Mouse (Mus musculus): ENCODE measurements around the gene Pphln1. TPM values are rescaled to one million over a fixed set of nuclear protein-coding genes. Genes with fewer than 3 reads are reported as not detected.

Pphln1 gene
- polyA plus RNA-seq, 1 experiment from 2014 or later: 59.0 TPM

DNA sequence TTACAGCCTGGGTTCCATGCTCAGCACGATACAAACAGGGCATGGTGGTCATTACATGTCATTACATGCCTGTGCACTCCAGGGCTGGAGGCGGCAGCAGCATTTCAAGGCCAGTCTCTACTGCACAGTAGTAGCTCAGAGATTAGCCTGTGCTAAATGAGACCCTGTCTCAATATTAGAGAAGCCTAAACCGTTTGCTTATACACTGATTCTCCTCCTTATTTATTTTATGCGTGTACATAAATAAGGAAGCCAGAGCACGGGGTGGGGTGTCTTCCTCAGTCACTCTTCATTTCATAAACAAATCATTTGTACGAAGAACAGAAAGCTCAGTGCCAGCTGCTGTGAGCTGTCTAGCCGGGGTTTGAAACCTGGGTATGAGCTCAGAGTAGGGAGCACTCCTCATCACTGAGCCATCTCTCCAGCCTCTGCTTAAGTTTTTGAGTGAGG, 86.1 kb downstream of the Pphln1 start:
- 75% methylated on average over 7 of the region's 7 CpGs for WGBS
- H3K27ac ChIP-seq (replicated peaks; ENCODE audit: low read depth, low read length): no peak overlapping the region
- H3K4me3 ChIP-seq (ENCODE audit: low read depth, low read length): no peak overlapping the region
- no peaks in the 10 kb centered on the region for H3K4me1 ChIP-seq (ENCODE audit: control insufficient read depth, insufficient read depth, low read length)
- ATAC-seq (replicated peaks; ENCODE audit: insufficient number of reproducible peaks, low FRiP score, low TSS enrichment, low read depth): no peak
- no peaks in the 10 kb centered on the region for H3K27me3 ChIP-seq (ENCODE audit: control insufficient read depth, insufficient read depth, low read length)
- no peak overlapping the region for H3K4me2 ChIP-seq (ENCODE audit: low read depth, low read length)
- no peaks in the 10 kb centered on the region for H3K36me3 ChIP-seq (replicated peaks; ENCODE audit: control insufficient read depth, insufficient read depth, low read depth, low read length)
- no peak overlapping the region for H3K9ac ChIP-seq (replicated peaks; ENCODE audit: low read length)
- no peaks in the 10 kb centered on the region for H3K9me3 ChIP-seq (replicated peaks; ENCODE audit: control insufficient read depth, low read length)
- peak; percentile 20 for DNase-seq (ENCODE audit: low spot score)

DNA sequence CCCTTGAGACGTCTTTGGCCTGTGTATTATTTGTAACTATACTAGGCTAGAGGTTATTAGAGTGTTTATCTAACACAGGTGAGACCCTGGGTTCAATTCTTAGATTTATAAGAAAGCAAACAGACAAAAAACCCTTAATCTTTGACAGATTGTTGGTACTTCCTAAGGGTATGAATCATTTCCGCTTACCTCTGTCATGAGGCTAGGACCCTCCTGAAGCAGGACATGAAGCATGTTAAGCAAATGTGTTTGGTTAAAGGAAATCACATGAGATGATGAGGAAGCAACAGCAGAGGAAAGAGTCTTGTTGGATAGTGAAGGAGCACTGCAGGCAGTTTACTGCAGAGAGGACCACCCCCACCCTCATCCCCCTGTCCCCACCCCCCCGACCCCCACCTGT, 87.1 kb downstream of the Pphln1 start:
- ATAC-seq (replicated peaks; ENCODE audit: insufficient number of reproducible peaks, low FRiP score, low TSS enrichment, low read depth): no peak
- Histone ChIP-seq H3K27me3 (ENCODE audit: control insufficient read depth, insufficient read depth, low read length) (no peaks in the 10 kb centered on the region), H3K4me3 (ENCODE audit: low read depth, low read length) (no peak overlapping the region), H3K9ac (replicated peaks; ENCODE audit: low read length) (no peak overlapping the region), H3K27ac (replicated peaks; ENCODE audit: low read depth, low read length) (no peak overlapping the region), H3K4me1 (ENCODE audit: control insufficient read depth, insufficient read depth, low read length) (no peaks in the 10 kb centered on the region), H3K36me3 (replicated peaks; ENCODE audit: control insufficient read depth, insufficient read depth, low read depth, low read length) (no peaks in the 10 kb centered on the region), H3K4me2 (ENCODE audit: low read depth, low read length) (no peak overlapping the region), H3K9me3 (replicated peaks; ENCODE audit: control insufficient read depth, low read length) (no peaks in the 10 kb centered on the region)
- WGBS: 81% methylated on average over 2 of the region's 3 CpGs
- DNase-seq (ENCODE audit: low spot score): no peak

DNA sequence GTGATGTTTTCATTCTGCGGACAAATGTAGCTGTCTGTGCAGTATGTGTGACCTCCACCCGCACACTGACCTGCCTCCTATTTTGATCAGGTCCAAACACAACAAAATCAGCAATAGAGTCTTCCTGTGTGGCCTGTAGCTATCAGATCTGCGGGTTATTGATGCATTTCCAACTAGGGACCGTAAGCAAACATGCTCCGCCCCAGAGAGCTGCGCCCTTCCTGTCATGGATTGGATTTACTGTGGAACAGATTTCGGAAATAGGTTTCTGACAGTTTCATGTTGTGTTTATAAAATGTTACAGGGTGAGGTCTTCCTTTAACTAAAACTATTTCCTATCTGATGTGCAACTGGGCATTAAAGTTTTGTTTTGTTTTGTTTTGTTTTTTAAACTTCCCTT, 87.9 kb downstream of the Pphln1 start:
- Histone ChIP-seq H3K4me2 (ENCODE audit: low read depth, low read length) (no peak overlapping the region), H3K9me3 (replicated peaks; ENCODE audit: control insufficient read depth, low read length) (no peaks in the 10 kb centered on the region), H3K4me3 (ENCODE audit: low read depth, low read length) (no peak overlapping the region), H3K4me1 (ENCODE audit: control insufficient read depth, insufficient read depth, low read length) (no peaks in the 10 kb centered on the region), H3K27ac (replicated peaks; ENCODE audit: low read depth, low read length) (no peak overlapping the region), H3K36me3 (replicated peaks; ENCODE audit: control insufficient read depth, insufficient read depth, low read depth, low read length) (no peaks in the 10 kb centered on the region), H3K27me3 (ENCODE audit: control insufficient read depth, insufficient read depth, low read length) (no peaks in the 10 kb centered on the region), H3K9ac (replicated peaks; ENCODE audit: low read length) (no peak overlapping the region)
- ATAC-seq (replicated peaks; ENCODE audit: insufficient number of reproducible peaks, low FRiP score, low TSS enrichment, low read depth) (no peak), DNase-seq (ENCODE audit: low spot score) (no peak)
- 83% methylated on average over 7 of the region's 7 CpGs for WGBS

DNA sequence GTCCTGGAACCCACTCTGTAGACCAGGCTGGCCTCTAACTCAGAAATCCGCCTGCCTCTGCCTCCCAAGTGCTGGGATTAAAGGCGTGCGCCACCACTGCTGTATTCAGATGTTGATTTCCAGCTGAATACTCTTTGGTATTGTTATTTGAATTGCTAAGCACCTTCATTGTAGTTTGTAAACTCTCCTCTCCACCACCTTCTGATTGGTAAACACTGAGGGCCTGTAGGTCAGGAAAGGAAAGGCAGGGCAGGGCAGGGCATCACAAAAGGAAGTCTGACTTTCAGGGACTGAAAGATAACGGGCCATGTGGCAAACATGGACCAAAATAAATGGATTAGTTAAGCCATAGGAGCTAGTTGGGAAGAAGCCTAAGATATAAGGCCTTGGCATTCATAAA, 91.4 kb downstream of the Pphln1 start:
- no peak overlapping the region for H3K9ac ChIP-seq (replicated peaks; ENCODE audit: low read length)
- WGBS: 91% methylated on average over 4 of the region's 4 CpGs

DNA sequence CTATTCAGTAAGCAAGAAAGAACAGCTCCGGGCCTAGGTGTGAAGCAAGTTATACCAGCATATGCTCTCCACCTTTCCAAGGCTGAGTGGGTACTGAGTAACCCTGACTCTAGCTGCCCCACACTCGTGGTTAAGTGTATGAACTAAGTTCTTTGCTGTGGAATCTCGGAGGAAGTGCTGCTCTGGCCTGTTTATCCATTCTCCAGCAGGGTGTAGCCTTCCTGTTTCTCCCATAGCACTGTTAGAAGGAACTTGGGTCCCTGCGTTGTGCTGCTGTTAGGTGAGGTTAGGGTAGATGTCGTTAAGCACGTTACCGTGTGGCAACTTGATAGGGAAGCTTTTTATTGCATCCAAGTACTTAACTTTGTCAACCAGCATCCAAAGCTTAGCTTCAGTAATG, 96.5 kb downstream of the Pphln1 start:
- Histone ChIP-seq H3K27ac (replicated peaks; ENCODE audit: low read depth, low read length) (no peak overlapping the region), H3K9ac (replicated peaks; ENCODE audit: low read length) (no peak overlapping the region), H3K4me1 (ENCODE audit: control insufficient read depth, insufficient read depth, low read length) (no peaks in the 10 kb centered on the region), H3K27me3 (ENCODE audit: control insufficient read depth, insufficient read depth, low read length) (no peaks in the 10 kb centered on the region), H3K4me2 (ENCODE audit: low read depth, low read length) (no peak overlapping the region), H3K9me3 (replicated peaks; ENCODE audit: control insufficient read depth, low read length) (no peaks in the 10 kb centered on the region), H3K36me3 (replicated peaks; ENCODE audit: control insufficient read depth, insufficient read depth, low read depth, low read length) (no peaks in the 10 kb centered on the region; the same call in 1 of the 2 replicates), H3K4me3 (ENCODE audit: low read depth, low read length) (no peak overlapping the region)
- WGBS: 88% methylated on average over 7 of the region's 7 CpGs
- ATAC-seq (replicated peaks; ENCODE audit: insufficient number of reproducible peaks, low FRiP score, low TSS enrichment, low read depth) (no peak), DNase-seq (ENCODE audit: low spot score) (no peak)

More for the DNA sequence above, 91.4 kb downstream of the Pphln1 start:
- H3K4me1 ChIP-seq (ENCODE audit: control insufficient read depth, insufficient read depth, low read length): no peaks in the 10 kb centered on the region
- no peaks in the 10 kb centered on the region for H3K36me3 ChIP-seq (replicated peaks; ENCODE audit: control insufficient read depth, insufficient read depth, low read depth, low read length)
- H3K9me3 ChIP-seq (replicated peaks; ENCODE audit: control insufficient read depth, low read length): no peaks in the 10 kb centered on the region
- DNase-seq (ENCODE audit: low spot score) (no peak), ATAC-seq (replicated peaks; ENCODE audit: insufficient number of reproducible peaks, low FRiP score, low TSS enrichment, low read depth) (no peak)
- H3K4me2 ChIP-seq (ENCODE audit: low read depth, low read length): no peak overlapping the region
- H3K4me3 ChIP-seq (ENCODE audit: low read depth, low read length): no peak overlapping the region
- no peaks in the 10 kb centered on the region for H3K27me3 ChIP-seq (ENCODE audit: control insufficient read depth, insufficient read depth, low read length)
- no peak overlapping the region for H3K27ac ChIP-seq (replicated peaks; ENCODE audit: low read depth, low read length)

DNA sequence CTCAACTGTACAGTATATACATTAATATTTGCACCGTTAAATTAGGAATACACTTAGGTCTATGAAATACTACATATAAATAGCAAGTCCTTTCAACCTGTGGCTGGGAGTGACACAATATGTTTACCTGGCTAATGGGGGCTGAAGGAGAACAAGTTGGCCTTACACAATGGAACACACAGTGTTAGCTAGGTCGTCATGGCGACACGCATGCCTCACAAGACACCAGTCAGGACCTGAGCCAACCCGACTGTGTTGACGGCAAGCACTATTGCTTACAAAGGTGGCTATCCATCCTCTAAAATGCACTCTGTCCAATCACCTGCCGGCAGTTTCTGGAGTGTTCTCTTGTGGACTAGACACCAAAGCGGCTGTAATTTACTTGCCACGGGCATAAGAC, 101.7 kb downstream of the Pphln1 start:
- 88% methylated on average over 9 of the region's 9 CpGs for WGBS
- H3K9ac ChIP-seq (replicated peaks; ENCODE audit: low read length): no peak overlapping the region
- no peak overlapping the region for H3K4me2 ChIP-seq (ENCODE audit: low read depth, low read length)
- H3K27me3 ChIP-seq (ENCODE audit: control insufficient read depth, insufficient read depth, low read length): no peaks in the 10 kb centered on the region
- DNase-seq (ENCODE audit: low spot score): no peak
- peaks cover 8% of the 10 kb centered on the region for H3K36me3 ChIP-seq (replicated peaks; ENCODE audit: control insufficient read depth, insufficient read depth, low read depth, low read length)
- no peak for ATAC-seq (replicated peaks; ENCODE audit: insufficient number of reproducible peaks, low FRiP score, low TSS enrichment, low read depth)
- H3K9me3 ChIP-seq (replicated peaks; ENCODE audit: control insufficient read depth, low read length): no peaks in the 10 kb centered on the region
- no peak overlapping the region for H3K27ac ChIP-seq (replicated peaks; ENCODE audit: low read depth, low read length)
- H3K4me1 ChIP-seq (ENCODE audit: control insufficient read depth, insufficient read depth, low read length): no peaks in the 10 kb centered on the region
- no peak overlapping the region for H3K4me3 ChIP-seq (ENCODE audit: low read depth, low read length)

DNA sequence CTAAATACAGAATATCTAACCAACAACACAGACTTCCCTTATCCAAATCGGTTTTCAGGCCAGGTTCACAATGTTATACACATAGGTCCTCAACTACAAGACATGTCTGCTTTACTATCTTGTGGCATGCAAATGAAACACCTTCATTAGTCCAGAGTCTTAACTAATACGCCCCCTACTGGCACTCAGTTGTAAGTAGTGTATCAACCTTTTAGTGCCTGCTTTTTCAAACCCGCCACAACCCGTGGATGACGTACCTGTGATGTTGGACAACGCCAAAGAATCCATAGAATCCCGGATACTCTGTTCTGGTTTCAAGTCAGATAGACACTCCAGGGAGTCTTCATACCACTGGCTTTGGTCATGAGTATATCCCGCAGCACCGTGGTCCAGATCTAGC, 104.6 kb downstream of the Pphln1 start:
- H3K9me3 ChIP-seq (replicated peaks; ENCODE audit: control insufficient read depth, low read length): no peaks in the 10 kb centered on the region
- no peaks in the 10 kb centered on the region for H3K27me3 ChIP-seq (ENCODE audit: control insufficient read depth, insufficient read depth, low read length)
- no peak overlapping the region for H3K9ac ChIP-seq (replicated peaks; ENCODE audit: low read length)
- no peaks in the 10 kb centered on the region for H3K4me1 ChIP-seq (ENCODE audit: control insufficient read depth, insufficient read depth, low read length)
- WGBS: 94% methylated on average over 9 of the region's 9 CpGs
- H3K27ac ChIP-seq (replicated peaks; ENCODE audit: low read depth, low read length): no peak overlapping the region
- peaks cover 10% of the 10 kb centered on the region for H3K36me3 ChIP-seq (replicated peaks; ENCODE audit: control insufficient read depth, insufficient read depth, low read depth, low read length)
- H3K4me3 ChIP-seq (ENCODE audit: low read depth, low read length): no peak overlapping the region
- ATAC-seq (replicated peaks; ENCODE audit: insufficient number of reproducible peaks, low FRiP score, low TSS enrichment, low read depth) (no peak), DNase-seq (ENCODE audit: low spot score) (no peak)
- H3K4me2 ChIP-seq (ENCODE audit: low read depth, low read length): no peak overlapping the region

DNA sequence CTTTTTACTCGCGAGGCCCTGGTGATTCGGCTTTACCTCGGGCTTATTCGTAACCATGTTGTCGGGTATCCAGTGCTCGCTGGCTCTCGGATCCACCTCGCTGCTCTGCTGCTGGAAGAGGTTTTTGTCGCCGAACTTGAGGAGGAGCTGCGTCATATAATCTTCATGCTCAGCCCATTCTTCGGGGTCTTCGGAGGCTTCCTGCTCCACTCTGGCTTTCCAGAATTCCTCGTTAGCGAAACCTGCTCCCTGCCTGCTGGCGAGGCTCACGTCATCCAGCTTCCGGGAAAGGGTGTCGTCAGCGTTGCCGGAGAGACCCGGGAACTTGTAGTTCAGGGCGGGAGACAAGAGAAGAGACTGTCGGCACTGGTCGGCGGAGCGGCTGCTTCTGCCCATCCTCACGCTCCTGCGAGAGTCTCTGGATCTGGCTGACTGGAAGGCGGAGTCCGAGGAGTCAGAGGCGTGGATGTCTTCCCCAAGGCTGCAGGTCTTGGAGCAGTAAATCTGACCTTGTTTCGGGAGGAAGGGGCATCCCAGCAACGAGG, 105.1 kb downstream of the Pphln1 start:
- DNase-seq (ENCODE audit: low spot score) (no peak), ATAC-seq (replicated peaks; ENCODE audit: insufficient number of reproducible peaks, low FRiP score, low TSS enrichment, low read depth) (no peak)
- Histone ChIP-seq H3K36me3 (replicated peaks; ENCODE audit: control insufficient read depth, insufficient read depth, low read depth, low read length) (peaks cover 10% of the 10 kb centered on the region), H3K27me3 (ENCODE audit: control insufficient read depth, insufficient read depth, low read length) (no peaks in the 10 kb centered on the region), H3K4me2 (ENCODE audit: low read depth, low read length) (no peak overlapping the region), H3K27ac (replicated peaks; ENCODE audit: low read depth, low read length) (no peak overlapping the region), H3K4me1 (ENCODE audit: control insufficient read depth, insufficient read depth, low read length) (no peaks in the 10 kb centered on the region), H3K4me3 (ENCODE audit: low read depth, low read length) (no peak overlapping the region), H3K9ac (replicated peaks; ENCODE audit: low read length) (no peak overlapping the region), H3K9me3 (replicated peaks; ENCODE audit: control insufficient read depth, low read length) (no peaks in the 10 kb centered on the region)
- WGBS: 94% methylated on average over 35 of the region's 35 CpGs

All from embryonic facial prominence, embryonic 11.5 days (tissue).